Mouse (Mus musculus) Patski (cell line): ENCODE results near the gene Gsg1. TPM values are rescaled to one million over a fixed set of nuclear protein-coding genes. Genes with fewer than 3 reads are reported as not detected.

Source experiments
- ATAC-seq: fragments of 100-300 bp; one replicate; pipeline ENCODE4 v1.8.0; 2021
- CTCF ChIA-PET: fragments of 350-600 bp; sonication (Branson Sonifier 250); formaldehyde crosslinking; loops from one replicate; lab custom pipeline; 2022; ENCODE audit warnings: inconsistent platforms; lab: Charles Lee
- POLR2A ChIA-PET: fragments of 350-600 bp; sonication (Branson Sonifier 250); formaldehyde crosslinking; loops from one replicate; lab custom pipeline; 2022; ENCODE audit warnings: antibody characterized with exemption, inconsistent platforms; lab: Charles Lee
- DNase-seq: peaks from one replicate; pipeline ENCODE4 v3.0.0-alpha.2; 2011; ENCODE audit warnings: low read depth, low spot score
- H3K27me3 ChIP-seq: fragments of 371-371 bp; one replicate; pipeline ENCODE4 v1.5.1; 2021
- CTCF ChIP-seq: fragments of 100-300 bp; IDR thresholded peaks from one replicate; pipeline ENCODE4 v1.5.1; 2021
- in situ Hi-C: fragments of 300-500 bp; cut with MboI; formaldehyde crosslinking; loops from 3 replicates; pipeline ENCODE4 v1.11.1; 2018; ENCODE audit warnings: low pct_unique_long_range_greater_than_20kb, mixed read lengths
- polyA plus RNA-seq: library from polyadenylated mRNA; unstranded; gene quantifications from one replicate; pipeline ENCODE4 v1.2.3, GENCODE M21; 2021

Gene Gsg1
- polyA plus RNA-seq, 1 experiment from 2014 or later = 0.05 TPM

DNA sequence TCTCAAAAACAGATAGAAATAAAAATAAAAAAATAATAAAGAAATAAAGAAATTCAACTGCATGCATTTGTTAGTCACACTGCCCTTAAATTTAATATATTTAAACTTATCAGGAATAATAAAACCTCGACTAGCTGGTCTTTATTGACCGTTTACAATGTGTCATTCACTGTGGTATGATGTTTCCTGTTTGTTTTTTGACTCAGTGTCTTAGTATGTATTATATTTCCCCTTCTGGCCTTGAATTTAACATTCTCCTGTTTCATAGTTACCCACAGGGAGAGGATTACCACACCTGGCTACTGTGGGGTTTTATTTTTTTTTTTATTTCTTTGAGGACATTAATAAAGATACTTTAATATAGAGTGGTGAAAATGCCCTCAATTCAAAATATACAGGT lies 8.4 kb upstream of the Gsg1 start:
- CTCF ChIA-PET = no interaction called here
- no peak for ATAC-seq
- no peak for TF ChIP-seq CTCF
- DNase-seq = no peak
- POLR2A ChIA-PET = interaction anchor here (0.7 kb wide), 1 partner anchor 480 kb away, joined by 3 read pairs; no protein-coding TSS in a partner anchor
- H3K27me3 ChIP-seq = no peaks in the 10 kb centered on the region
- in situ Hi-C loops = no loop called here

- CTCF ChIA-PET = interaction anchor here (0.5 kb wide), 1 partner anchor 35 kb away, joined by 3 read pairs; no protein-coding TSS in a partner anchor
- TF ChIP-seq CTCF = no peak
These were observed 7.0 kb upstream of the Gsg1 start for GRCm38 (mm10) chr6:135261124-135261523.

GRCm38 (mm10) chr6:135260435-135260834 lies 6.3 kb upstream of the Gsg1 start:
- no peak for ATAC-seq
- POLR2A ChIA-PET = no interaction called here
- CTCF ChIA-PET = no interaction called here
- DNase-seq = no peak
- no peak for TF ChIP-seq CTCF
- in situ Hi-C loops = no loop called here
- no peaks in the 10 kb centered on the region for H3K27me3 ChIP-seq

More at GRCm38 (mm10) chr6:135261124-135261523, 7.0 kb upstream of the Gsg1 start:
- in situ Hi-C loops = no loop called here
- no peak for ATAC-seq
- POLR2A ChIA-PET = no interaction called here
- DNase-seq = no peak
- no peaks in the 10 kb centered on the region for H3K27me3 ChIP-seq

GRCm38 (mm10) chr6:135252728-135253077 lies 1.4 kb downstream of the Gsg1 start:
- CTCF ChIA-PET = no interaction called here
- peak; percentile 44 for DNase-seq
- TF ChIP-seq CTCF = no peak
- POLR2A ChIA-PET = no interaction called here
- in situ Hi-C loops = no loop called here
- ATAC-seq = peak; percentile 70
- H3K27me3 ChIP-seq = no peaks in the 10 kb centered on the region

DNA sequence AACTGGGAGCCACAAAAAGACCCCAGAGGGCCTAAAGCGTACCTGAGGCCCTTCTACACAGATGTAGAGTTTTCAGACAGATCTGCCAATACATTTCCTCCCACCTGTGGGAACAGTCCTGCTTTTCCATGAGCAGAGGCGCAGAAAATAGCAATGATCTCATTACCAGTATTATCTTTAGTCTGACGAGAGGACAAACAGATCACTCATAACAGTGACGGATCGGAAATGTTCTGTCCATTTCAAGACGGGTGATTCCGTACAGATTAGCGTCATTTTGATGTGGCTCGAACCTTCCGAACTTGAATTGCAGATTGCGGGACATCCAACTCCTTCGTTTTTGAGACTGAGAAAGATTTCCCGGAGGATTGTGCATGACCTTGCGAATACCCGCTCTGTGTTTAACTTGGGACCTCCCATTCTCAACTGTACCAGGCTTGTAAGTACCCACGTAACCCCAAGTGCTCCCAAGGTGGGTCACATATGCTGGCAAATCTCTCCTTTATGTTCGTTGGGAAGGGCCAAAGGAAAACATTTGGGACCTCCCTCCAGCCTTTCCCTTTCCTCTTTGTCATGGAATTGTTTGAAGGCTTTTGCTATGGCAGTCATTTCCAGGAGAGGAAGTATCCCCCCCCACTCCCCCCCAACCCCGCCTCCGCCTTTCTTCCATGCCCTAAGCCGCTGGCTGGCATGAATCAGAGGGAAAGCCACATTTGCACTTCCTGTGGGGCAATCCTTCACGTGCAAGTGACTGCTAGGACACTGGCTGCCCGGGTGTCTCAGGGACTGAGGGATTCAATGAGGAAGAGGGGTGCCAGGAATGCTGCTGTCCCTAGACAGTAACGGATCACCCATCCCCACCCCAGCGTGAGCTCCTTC lies 2.1 kb downstream of the Gsg1 start:
- no peaks in the 10 kb centered on the region for H3K27me3 ChIP-seq
- ATAC-seq = peak; percentile 64
- no peak for TF ChIP-seq CTCF
- DNase-seq = no peak
- POLR2A ChIA-PET = interaction anchor here (1.6 kb wide), 1 partner anchor 71 kb away, joined by 3 read pairs; no protein-coding TSS in a partner anchor
- in situ Hi-C loops = no loop called here
- CTCF ChIA-PET = interaction anchor here (2.9 kb wide), 1 partner anchor 147 kb away, joined by 11 read pairs; no protein-coding TSS in a partner anchor

DNA sequence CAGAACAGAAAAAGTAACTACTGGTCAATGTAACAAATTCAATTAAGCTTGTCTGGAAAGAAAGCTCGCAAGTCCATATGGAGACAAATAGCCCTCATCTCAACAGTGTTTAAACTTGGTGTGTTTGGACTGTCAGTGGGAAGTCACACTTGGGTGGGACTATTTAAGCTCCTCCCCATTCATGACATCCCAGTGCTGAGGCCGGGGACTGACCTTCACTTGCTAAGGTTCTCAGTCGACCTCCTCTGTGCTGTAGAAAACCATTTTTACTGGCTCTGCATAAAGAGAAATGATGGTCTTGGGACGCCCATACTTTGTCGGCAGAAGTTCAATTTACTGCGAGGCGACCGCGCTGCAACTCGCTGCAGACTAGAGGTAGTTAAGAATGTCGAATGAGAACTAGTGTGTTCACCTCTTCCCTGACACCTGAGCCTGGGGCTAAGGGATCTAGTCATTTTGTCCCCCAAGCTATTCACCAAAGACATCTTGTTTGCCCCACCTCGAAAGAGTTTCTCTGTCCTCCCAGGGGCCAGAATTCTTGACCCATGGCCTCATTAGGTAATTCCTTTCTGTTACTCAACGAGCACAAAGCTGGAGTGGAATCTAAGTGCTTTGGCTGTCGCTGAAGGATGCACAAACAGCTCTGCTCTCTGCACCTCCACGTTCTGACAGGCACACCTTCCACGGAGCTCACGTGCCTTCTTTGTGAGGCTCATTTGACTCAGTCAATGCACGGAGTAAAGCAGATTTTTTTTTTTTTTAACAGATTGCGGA lies 3.0 kb downstream of the Gsg1 start:
- TF ChIP-seq CTCF = no peak
- no peaks in the 10 kb centered on the region for H3K27me3 ChIP-seq
- POLR2A ChIA-PET = interaction anchor here (1.6 kb wide), 1 partner anchor 72 kb away, joined by 3 read pairs; no protein-coding TSS in a partner anchor
- CTCF ChIA-PET = interaction anchor here (1.0 to 2.9 kb wide), 6 partner anchors 13 to 148 kb away, joined by 3 to 11 read pairs (median 4); no protein-coding TSS in a partner anchor
- DNase-seq (no peak), ATAC-seq (no peak)
- in situ Hi-C loops = no loop called here

- ChIA-PET POLR2A (interaction anchor here (1.6 kb wide), 1 partner anchor 73 kb away, joined by 3 read pairs; no protein-coding TSS in a partner anchor), CTCF (interaction anchor here (0.8 to 2.9 kb wide), 10 partner anchors 15 to 223 kb away, joined by 3 to 11 read pairs (median 4); no protein-coding TSS in a partner anchor)
- peak; percentile 73 for DNase-seq
- peak; percentile 81 for ATAC-seq
- peak; percentile 90 for TF ChIP-seq CTCF
- in situ Hi-C loops = loop anchor here (5.0 to 25.0 kb wide), 5 partner anchors 103 to 887 kb away; no protein-coding TSS in a partner anchor
- no peaks in the 10 kb centered on the region for H3K27me3 ChIP-seq
These were observed 4.2 kb downstream of the Gsg1 start for GRCm38 (mm10) chr6:135249846-135250531.

GRCm38 (mm10) chr6:135247861-135248260 lies 6.3 kb downstream of the Gsg1 start:
- ATAC-seq (no peak), DNase-seq (no peak)
- ChIA-PET CTCF (interaction anchor here (1.2 to 2.1 kb wide), 4 partner anchors 9 to 160 kb away, joined by 3 to 5 read pairs (median 4); no protein-coding TSS in a partner anchor), POLR2A (no interaction called here)
- in situ Hi-C loops = loop anchor here (5.0 to 25.0 kb wide), 5 partner anchors 101 to 889 kb away; no protein-coding TSS in a partner anchor
- no peak for TF ChIP-seq CTCF
- no peaks in the 10 kb centered on the region for H3K27me3 ChIP-seq

DNA sequence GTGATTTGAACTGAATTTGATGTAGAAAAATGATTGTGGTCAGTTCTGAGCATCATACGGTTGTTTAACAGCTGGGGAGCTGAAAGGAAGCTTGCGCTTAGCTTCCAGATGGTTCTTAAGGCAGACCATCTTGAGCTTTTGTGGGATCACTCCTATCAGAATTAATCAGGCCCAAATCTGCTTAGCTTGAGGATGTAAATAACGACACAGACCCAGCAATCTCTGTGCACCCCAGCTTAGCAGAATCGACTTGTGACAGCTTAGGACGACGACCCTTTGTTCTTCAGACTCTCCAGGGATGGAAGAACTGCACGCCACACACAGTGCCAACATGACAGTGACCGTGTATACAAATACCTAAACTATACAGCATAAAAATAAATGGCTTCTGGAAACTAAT lies 8.6 kb downstream of the Gsg1 start:
- in situ Hi-C loops = loop anchor here (5.0 to 25.0 kb wide), 5 partner anchors 98 to 892 kb away; no protein-coding TSS in a partner anchor
- no peaks in the 10 kb centered on the region for H3K27me3 ChIP-seq
- CTCF ChIA-PET = interaction anchor here (1.2 kb wide), 1 partner anchor 124 kb away, joined by 6 read pairs; no protein-coding TSS in a partner anchor
- no peak for DNase-seq
- no peak for TF ChIP-seq CTCF
- POLR2A ChIA-PET = interaction anchor here (0.6 kb wide), 1 partner anchor 87 kb away, joined by 6 read pairs; no protein-coding TSS in a partner anchor
- no peak for ATAC-seq
